Mouse (Mus musculus) heart, adult 9 months (tissue): ENCODE measurements around the gene Pspc1.
"Not testable (repeated sequence)": the region's sequence is repeated elsewhere in the genome, so short reads cannot be mapped to it uniquely, and the experiment has no call there.

Source experiments
- DNase-seq, 2 experiments: peaks; one replicate each; pipeline ENCODE4 v3.0.0; 2022; ENCODE audit warnings: low spot score in 2 of 2

Gene Pspc1

DNA sequence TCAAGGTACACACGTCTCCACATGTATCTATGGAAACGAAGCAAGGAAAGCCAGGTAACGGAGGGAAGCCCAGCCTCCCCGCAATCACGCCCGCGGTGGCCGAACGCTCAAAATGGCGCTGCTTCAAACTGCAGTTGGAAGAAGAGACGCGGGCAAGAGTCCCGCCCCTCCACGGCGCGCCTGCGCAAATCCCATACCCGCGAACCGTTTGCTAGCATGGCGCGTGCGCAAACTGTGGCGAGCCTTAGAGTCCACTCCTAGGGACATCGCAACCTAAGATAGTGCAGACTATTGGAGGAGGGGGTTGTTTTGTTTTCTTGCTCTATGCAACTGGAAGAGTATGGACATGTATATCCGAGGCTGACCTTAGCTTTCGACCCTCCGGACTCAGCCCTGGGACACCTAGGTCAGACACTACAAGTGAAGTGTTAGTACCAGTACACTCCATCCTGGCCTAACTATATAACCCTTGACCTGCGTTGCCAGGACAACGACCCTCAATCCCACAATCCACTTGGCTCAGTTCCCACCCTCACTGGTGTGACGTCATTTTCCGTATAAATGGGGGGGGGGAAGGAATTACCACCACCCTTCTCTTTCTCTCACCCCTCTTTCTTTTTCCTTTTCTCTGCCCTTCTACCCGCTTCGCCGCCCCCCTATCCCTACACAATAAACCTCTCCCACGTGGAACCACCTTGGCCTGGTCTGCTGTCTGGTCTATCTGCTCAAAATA lies at the start of gene Pspc1:
Gene Pspc1, minus strand, starts transcription at position 117 of the 733 bp plus-strand sequence.
- peak; percentile 96 to 97 for DNase-seq

DNA sequence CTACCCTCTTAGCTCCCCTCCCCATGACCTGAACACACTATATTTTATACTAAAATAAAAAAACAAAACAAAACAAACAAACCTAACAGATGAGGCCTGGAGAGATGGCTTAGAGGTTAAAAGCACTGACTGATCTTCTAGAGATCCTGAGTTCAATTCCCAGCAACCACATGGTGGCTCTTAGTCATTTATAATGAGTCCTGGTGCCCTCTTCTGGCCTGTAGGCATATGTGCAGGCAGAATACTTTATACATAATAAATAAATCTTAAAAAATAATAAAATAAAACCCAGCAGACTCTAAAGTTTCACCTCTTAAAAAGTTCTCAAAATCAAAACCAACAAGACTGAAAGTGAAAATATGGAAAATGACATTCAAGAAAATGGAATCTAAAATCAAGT lies 46.4 kb upstream of the Pspc1 start:
- no peak for DNase-seq

DNA sequence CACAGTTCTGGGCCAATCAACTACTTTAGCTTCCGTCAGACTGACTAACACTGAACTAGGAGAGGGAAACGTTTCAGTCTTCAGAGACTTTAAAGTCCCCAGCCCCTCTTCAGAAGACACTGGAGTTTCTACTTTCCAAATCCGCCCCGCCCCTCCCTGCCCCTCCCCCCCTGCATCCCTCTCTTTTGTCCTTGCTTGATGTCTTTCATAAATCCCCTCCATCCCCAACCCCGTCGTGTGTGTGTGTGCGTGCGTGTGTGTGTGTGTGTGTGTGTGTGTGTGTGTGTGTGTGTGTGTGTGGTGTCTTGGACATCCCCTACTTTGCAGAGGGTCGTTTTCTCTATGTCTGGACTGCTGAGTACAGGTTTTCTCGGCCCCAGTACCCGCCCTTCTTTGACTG lies 39.5 kb upstream of the Pspc1 start:
- DNase-seq, result no peak

DNA sequence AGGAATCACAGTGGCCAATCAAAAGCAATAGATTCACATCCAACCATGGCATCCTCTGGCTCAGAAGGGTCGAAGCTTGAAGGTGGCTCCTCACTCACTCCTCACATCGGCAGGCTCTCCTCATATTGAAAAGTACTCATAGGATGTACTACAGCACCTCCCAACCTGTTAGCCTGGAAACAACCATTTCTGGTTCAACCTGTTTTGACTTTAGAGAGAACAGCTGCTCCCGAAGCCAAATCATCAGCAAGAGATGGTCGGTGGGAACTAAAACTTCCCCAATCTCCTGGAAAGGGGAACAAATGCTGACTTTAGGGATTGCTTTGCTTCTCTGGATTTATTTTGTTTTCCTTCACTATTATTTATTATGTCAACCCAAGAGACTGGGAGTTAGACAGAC lies 39.0 kb upstream of the Pspc1 start:
- DNase-seq, result no peak

DNA sequence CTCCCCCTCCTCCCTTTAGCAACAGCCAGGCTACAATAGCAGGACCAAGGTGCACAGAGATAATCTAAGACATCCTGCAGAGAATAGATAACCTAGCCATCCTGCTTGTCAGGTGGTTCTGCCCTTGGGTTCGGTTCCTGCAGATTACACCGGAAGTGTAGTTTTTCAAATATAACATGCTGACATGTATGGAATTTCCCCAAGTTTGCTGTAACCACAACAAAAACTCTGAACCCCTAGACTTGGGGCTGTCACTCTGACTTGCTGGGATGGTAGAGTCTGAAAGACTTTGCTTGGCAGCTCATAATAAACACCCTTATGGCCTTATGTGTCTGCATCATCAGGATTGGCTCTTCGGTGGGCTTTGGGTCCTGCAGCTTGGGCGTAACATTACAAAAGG lies 38.4 kb upstream of the Pspc1 start:
- no peak for DNase-seq

DNA sequence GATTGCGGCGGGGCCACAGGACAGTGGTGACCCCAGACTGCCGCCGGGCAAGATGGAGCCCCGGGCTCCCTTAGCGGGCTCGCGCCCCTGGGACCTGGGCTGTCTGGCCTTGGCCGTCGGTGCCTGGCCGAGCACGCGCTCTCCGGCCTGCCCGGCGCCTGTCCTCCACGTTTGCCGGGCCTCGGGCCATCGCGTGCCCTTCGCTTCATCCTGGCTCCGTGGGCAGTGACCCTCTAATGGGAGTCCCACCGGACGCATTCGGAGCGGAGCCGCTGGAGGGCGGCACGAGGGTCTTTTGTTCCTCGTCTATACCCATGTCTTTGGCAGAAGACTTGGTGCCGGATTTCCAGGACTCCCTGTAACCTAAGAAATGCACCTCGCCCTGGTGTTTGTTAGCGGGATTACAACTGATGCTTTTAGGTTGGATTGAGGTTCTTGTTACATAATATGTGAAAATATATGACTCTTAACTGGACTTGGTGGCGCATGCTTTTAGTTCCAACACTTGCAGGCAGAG lies 34.5 kb upstream of the Pspc1 start:
- peak; percentile 78 to 88 for DNase-seq

DNA sequence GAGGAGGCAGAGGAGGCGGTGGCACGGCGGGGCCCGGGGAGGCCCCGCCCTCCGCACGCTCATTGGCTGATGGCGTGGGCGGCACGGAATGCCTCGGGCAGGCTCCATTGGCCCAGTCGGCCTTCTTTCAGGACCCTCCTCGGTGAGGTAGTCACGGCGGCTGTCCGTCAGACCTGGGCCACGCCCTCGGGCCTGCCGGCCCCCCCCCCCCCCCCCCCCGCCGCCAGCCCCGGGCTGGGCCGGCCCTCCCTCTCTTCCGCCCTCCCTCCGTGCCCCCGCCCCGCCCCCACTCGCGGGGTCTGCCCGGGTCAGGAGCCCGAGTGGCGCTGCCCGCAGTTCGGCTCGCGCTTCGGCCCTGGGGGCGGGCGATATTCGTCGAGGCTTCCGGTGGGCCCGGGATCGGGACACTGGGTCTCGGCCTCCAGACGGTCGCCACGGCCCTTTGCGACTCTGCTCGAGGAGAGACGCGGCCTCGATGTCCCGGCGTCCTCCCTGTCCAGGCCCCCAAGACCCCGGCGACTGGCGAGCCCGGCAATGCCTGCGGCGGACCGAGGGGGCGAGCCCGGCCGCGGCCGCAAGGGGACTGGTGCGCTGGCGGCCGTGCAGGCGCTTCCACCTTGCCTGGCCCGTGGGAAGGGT lies 33.7 kb upstream of the Pspc1 start, which contains the start of gene Zmym5:
Gene Zmym5, minus strand, starts transcription at position 16 of the 639 bp plus-strand sequence.
- DNase-seq, result peak; percentile 94

DNA sequence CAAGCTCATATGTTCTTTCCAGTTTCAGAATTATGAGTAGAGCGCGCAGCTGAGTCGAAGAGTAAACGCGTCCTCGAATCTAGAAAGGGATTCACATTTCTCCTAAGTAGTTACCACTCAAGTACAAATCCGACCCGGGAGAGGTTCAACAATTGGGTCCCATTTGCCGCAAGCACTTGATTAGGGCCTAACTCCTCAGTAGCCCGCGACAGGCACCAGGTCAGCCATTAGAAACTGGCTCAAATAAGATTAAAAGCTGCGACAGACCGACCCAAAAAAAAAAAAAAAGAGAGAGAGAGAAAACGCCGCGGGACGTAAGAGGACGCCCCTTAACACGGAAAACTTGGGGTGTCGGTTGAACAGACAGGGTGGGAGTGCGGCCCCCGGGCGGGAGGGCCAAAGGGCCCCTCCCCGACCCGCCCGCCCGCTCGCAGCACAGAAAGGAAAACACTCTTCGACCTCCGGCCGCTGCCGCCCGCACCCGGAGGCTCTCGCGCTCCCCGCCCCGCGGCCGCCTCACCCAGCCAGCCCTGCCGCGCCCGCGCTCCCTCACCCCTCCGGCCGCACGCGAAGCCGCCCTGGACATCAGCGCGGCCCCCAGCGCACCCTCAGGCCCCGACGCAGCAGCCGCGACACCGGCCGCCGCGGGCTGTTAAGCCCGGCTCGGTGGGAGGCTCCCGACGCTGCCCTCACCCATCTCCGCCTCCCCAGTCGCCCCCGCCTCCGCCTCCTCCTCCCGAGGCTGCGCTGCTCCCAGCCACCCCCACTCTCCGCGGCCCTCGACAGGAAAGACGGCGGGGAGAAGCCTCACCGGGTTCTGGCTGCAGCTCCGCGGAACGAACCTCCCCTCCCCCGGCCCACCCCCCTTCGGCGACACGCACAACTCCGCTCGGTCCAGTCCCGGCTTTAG lies 32.9 kb upstream of the Pspc1 start:
- DNase-seq, result peak; percentile 54 to 66

DNA sequence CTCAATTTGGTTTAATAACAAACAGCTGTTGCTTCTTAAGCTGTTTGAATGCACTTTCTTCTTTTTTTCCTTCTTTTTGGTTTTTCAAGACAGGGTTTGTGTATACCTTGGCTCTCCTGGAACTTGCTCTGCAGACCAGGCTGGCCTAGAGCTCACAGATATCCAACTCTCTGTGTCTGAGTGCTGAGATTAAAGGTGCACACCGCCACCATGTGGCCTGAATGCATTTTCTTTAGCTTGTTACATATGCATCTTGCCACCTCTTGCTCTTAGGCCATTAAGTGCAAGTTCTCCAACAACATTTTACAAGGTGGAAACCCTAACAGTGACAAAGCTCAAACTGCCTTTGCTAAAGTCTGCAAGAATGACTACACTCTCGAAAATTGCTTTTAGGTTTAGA lies 15.1 kb upstream of the Pspc1 start:
- peak in 1 of 2 experiments; percentile 18 for DNase-seq

DNA sequence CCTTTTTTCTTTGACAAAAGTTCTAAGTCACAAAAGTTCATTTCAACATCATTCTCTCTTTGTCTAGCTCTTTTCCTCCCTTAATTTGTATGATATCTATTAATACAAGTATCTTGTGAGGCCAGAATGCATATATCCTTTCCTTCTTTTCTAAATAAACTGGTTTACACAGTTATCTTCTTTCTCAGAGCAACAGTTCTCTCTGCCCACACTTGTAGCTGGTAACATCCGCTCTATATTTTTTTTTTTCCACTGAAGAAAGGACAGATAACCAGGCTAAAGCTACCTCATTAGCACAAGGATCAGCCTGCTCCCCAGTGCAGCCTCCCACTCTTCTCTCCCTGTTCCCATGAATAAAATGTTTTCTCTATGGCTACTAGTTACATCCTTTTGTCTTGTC lies 6.5 kb upstream of the Pspc1 start:
- DNase-seq, result no peak

DNA sequence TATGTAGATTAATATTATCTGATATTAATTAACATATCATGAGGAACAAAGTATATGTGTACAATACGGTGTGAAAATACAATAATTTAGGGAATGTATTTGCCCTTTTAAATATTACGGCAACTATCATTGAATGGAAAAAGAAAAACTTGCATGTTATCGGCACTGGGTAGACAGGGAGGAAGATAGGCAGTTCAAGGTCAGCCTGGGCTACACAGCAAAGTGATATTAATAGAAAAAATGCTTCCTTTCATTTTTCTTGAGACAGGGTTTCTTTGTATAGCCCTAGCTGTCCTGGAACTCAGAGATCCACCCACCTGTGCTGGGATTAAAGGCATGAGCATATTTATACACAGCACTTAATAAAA lies 801 bp upstream of the Pspc1 start:
- DNase-seq, result no peak

DNA sequence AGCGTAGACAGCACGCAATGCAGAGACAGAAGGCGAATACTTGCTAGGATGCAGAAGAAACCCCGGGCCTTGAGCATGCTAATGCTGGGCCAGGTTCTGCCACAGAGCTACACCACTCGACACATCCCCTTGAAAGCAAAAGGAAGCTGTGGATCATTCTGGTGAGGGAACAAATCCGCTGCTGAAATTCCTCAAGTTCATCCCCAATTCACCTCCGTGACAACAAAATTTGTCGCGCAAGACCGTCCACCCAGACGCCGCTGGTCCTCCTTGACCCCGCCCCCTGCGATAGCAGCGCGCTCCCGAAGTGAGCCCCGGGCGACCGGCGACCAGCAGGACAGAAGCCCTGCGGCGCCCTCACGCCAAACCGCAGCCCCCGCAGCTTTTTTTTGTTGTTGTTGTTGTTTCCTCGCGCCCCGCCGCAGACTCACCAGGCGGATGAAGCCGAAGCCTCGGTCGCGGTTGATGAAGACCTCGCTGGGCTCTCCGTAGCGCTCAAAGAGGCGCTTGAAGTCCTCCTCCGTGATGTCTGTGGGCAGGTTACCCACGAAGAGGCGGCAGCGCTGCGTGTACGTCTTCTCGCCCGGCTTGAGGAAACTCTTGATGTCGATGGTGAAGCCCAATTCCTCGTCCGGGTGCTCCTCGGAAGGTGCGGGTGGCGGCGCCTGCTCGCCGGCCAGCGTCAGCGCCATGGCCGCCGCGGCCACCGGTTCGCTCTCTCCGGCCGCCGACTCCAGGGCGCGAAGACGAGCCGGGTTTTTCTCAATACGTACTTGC lies 568 bp downstream of the Pspc1 start:
- peak; percentile 67 to 70 for DNase-seq

DNA sequence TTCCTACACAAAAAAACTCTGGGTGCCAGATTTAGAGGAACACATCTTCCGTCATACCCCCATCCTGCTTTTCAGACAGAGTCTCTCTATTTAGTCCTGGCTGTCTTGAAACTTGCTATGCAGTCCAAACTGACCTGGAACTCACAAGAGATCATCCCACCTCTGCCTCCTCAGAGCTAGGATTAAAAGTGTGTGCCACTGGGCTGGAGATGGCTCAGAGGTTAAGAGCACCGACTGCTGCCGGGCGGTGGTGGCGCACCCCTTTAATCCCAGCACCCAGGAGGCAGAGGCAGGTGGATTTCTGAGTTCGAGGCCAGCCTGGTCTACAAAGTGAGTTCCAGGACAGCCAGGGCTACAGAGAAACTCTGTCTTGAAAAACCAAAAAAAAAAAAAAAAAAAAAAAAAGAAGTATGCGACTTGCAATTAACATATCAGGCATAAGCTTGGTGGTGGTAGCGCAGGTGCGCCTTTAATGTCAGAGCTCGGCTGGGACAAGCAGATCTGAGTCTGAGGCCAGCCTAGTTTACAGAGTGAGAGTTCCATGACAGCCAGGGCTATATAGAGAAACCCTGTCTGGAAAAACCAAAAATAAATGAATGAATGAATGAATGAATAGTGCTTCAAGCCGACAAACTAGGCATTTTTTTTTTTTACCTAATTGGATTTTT lies 1.4 kb downstream of the Pspc1 start:
- DNase-seq, result no peak

DNA sequence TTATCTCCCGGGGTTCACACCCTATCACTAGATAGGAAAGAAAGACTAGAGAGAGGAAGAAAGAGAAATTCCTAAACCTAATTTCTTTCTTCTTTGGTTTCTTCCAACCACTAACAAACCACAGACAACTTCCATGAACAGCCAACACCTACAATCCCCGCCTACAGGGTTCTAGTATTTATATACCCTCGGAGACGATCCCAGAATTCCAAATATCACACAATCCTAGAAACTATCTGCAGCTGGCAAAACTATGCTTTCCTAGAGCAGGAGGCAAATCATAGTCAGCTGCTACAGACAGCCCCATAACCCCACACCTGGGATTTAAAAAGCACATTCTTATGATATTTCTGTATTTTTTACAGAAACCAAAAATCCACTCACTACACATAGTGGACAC lies 2.7 kb downstream of the Pspc1 start:
- no peak for DNase-seq

DNA sequence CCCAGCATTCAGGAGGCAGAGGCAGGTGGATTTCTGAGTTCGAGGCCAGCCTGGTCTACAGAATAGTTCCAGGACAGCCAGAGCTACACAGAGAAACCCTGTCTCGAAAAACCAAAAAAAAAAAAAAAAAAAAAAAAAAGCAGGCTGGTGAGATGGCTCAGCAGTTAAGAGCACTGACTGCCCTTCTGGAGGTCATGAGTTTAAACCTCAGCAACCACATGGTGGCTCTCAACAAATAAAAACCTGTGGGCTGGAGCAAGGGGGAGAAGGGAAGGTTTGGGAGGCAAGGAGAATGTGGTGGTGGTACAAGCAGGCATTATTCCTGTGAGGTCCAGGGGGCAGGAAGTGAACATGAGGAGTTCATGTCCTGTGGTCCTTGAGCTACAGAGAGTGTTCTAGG lies 11.7 kb downstream of the Pspc1 start:
- DNase-seq, result not testable (repeated sequence)

DNA sequence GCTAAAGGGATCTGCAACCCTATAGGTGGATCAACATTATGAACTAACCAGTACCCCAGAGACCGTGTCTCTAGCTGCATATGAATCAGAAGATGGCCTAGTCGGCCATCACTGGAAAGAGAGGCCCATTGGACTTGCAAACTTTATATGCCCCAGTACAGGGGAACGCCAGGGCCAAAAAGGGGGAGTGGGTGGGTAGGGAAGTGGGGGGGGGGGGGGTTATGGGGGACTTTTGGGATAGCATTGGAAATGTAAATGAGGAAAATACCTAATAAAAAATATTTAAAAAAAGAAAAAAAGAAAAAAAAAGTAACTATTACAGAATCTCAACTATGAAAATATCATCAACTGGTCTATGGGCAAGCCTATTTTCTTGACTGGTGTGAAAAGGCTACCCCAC lies 13.0 kb downstream of the Pspc1 start:
- DNase-seq, result not testable (repeated sequence)

DNA sequence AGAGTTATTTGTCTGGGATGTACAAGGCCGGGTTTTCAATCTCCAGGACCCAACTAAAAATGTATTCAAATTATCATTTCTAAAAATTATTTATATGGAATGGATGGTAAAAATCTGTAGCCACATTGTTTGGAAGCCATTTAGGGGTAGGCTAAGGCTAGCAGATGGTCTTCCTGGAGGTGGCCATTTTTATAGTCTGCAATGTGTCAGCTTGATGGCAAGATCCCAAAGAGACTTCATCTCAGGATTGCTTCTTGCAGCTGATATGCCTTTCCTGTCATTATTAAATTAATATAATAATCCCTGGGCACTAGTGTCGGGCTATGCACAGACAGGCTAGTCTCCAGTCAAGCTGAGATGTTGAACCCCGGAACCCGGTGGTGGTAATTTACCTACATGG lies 26.8 kb downstream of the Pspc1 start:
- no peak for DNase-seq

DNA sequence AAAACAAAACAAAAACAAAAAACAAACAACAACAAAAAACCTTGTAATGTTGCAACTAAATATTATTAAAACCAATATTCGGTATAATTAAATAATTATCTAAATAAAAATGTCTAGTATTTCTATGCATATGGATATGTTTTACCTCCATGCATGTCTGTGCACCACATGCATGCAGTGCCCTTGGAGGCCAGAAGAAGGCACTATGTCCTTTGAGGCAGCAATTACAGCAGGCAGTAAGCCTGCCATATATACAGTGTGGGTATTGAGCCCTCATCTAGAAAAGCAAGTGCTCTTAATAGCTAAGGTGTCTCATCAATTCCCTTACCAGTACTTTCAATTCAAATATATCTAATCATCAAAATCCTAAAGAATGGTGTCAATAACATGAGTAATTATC lies 37.9 kb downstream of the Pspc1 start:
- DNase-seq, result no peak

DNA sequence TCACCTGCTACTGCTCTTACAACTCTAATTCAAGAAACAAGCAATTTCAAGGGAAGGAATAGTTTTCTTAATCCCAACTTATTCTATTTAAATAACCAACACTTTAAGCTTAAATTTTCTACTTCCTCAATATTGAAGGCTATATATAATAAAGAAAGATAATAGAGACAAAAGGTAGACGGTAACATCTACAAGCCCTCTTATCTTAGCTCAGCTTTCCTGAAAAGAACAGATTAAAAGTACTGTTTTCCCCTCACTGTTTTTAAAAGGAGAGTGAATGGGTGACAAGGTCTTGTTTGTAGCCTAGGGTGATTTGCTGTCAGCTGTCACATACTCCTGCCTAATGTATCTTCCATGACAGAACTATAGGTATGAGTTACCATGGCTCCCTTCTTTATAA lies 51.6 kb downstream of the Pspc1 start:
- DNase-seq, result no peak

DNA sequence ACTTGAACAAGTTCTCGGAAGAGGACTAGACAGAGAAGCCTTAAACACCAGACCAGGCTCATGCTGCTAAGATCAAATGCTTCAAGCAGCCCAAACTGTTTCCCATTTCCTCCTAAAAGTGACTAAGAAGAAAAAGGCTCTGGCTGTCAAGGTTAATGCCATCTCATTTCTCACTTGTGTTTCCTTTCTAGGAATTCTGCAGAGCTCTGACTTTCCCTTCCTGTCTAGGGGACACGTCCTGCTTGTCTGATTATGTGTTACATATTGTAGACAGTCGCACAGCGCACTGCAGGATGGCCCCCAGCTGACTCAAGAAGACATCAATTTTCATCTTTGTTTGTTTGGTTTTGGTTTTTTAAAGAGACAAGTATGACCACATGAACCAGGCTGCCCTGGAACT lies 72.4 kb downstream of the Pspc1 start:
- no peak for DNase-seq

DNA sequence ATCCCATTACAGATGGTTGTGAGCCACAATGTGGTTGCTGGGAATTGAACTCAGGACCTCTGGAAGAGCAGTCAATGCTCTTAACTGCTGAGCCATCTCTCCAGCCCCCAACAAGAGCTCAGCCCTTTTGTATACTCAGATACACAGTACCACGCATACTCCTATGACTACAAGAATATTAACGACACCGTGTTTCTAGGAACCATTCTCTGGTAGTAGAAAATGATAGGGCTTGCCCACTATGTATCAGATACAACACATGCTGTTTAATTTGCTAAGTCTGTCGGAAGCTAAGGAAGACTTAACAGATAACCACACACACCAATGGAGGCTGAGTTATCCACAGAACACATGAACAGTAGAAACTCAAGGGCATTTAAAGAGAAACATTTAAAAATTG lies 75.5 kb downstream of the Pspc1 start:
- no peak for DNase-seq
